Mouse (Mus musculus) midbrain, embryonic 10.5 days (tissue): ENCODE measurements around the gene Naaa. TPM values are rescaled to one million over a fixed set of nuclear protein-coding genes. Genes with fewer than 3 reads are reported as not detected.
A peak's percentile ranks its signal among the peaks of the same experiment; 100 is the strongest.

Experiments used
- DNase-seq: peaks from one replicate; pipeline ENCODE4 v3.0.0-alpha.2; 2017; ENCODE audit warnings: low spot score
- H3K27ac ChIP-seq: fragments of 300-500 bp; sonication (generic); replicated peaks from 2 replicates; pipeline ENCODE4 v1.5.1; 2016; ENCODE audit warnings: mild to moderate bottlenecking
- H3K27me3 ChIP-seq: fragments of 300-500 bp; sonication (generic); 2 replicates; pipeline ENCODE4 v1.6.1; 2016; ENCODE audit warnings: low read depth, mild to moderate bottlenecking; ENCODE audit not compliant: poor library complexity, severe bottlenecking
- H3K36me3 ChIP-seq: fragments of 300-500 bp; sonication (generic); 2 replicates; pipeline ENCODE4 v1.6.1; 2016; ENCODE audit warnings: mild to moderate bottlenecking, moderate library complexity
- H3K4me1 ChIP-seq: fragments of 300-500 bp; sonication (generic); 2 replicates; pipeline ENCODE4 v1.6.1; 2016
- H3K4me3 ChIP-seq: fragments of 300-500 bp; sonication (generic); 2 replicates; pipeline ENCODE4 v1.5.1; 2016; ENCODE audit warnings: mild to moderate bottlenecking, moderate library complexity
- H3K9me3 ChIP-seq: fragments of 300-500 bp; sonication (generic); replicated peaks from 2 replicates; pipeline ENCODE4 v1.6.1; 2016; ENCODE audit warnings: mild to moderate bottlenecking
- WGBS: fragments of 180-500 bp; shearing (Covaris S2); methylation state at CpG from one replicate; pipeline ENCODE4 v1.1.7; 2016; 5-methylcytosine and 5-hydroxymethylcytosine counted together
- polyA plus RNA-seq: library from polyadenylated mRNA; unstranded; fragments of >200 nt; fragmentation: Nextera tagmentation; extraction: Ambion mirVana; gene quantifications from 2 replicates; pipeline ENCODE4 v1.2.1, GENCODE M21; 2016

Gene Naaa
- polyA plus RNA-seq = 3.9 and 4.5 TPM in 2 replicates

DNA sequence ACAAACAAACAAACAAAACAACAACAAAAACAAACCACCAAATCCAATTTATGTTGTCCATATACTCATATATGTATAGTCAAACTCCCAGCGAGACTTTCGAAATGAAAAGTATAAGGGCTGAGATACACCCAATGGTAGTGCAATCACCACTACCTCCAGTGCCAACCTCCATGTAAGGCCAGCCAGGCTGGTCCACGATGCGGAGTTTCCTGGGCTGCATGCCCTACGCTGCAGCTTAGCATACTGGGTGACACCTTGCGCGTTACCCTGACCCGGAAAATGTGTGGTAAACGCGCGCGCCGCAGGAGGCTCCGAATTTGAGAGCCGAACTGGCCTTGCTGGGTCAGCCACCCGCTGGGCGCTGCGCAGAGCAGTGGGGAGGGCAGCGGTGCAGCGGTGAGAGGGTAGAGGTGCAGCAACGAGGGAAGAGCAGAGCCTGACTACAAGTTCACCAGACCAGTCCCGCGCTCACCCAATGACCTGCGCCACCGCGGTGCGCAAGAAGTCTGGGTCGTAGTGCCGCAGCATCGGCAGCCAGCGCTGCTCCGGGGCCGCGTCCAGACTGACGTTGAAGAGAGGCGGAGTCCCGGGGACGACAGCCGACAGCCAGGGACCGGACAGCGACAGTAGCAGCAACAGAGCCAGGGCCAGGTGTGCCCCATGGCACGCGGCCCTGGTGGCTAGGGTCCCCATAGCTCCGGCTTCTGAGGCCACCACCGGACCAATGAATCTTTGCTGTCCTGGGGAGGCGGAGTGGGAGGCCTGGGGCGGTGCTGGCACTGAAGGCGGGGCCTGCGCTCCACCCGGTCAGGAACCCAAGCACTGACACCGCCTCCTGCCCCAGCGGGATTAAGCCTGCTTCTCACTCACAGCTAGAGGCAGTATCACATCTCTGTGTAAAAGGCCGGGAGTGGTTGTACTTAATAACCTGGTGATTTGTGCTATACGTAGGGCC lies at the start of gene Naaa:
TSS of gene Naaa (minus strand) at position 734 of the 958 bp plus-strand sequence.
- H3K36me3 ChIP-seq = no peaks in the 10 kb centered on the region
- peaks cover 20% of the 10 kb centered on the region for H3K27me3 ChIP-seq
- peak; percentile 83 for DNase-seq
- H3K27ac ChIP-seq = peak within 1 kb of the TSS; percentile 80
- H3K4me1 ChIP-seq = peaks cover 20% of the 10 kb centered on the region
- peak within 1 kb of the TSS; percentile 76 for H3K4me3 ChIP-seq
- WGBS = 3% methylated on average over 54 of the region's 54 CpGs
- H3K9me3 ChIP-seq = no peaks in the 10 kb centered on the region

DNA sequence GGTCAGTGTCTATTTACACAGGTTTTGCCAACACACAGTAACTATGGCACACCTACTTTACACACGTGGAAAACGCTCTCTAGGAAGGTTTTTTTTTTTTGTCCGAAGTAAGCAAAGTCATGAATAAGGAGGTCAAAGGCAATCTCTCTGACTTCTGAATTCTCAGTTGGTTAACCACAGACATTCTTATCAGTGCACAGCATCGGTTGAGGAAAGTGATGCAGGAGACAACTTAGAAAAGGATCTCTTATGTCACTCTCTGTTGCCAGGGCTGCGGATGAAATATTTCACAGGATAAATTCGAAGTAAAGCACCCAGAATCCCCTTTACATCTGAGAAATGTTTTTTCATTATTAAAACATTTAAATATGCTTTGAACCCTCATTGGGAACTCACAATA lies 49.4 kb upstream of the Naaa start:
- Histone ChIP-seq H3K27me3 (no peaks in the 10 kb centered on the region), H3K36me3 (no peaks in the 10 kb centered on the region), H3K9me3 (no peaks in the 10 kb centered on the region), H3K27ac (no peak overlapping the region), H3K4me3 (no peak overlapping the region), H3K4me1 (no peaks in the 10 kb centered on the region)
- 88% methylated on average over 6 of the region's 6 CpGs for WGBS
- no peak for DNase-seq

DNA sequence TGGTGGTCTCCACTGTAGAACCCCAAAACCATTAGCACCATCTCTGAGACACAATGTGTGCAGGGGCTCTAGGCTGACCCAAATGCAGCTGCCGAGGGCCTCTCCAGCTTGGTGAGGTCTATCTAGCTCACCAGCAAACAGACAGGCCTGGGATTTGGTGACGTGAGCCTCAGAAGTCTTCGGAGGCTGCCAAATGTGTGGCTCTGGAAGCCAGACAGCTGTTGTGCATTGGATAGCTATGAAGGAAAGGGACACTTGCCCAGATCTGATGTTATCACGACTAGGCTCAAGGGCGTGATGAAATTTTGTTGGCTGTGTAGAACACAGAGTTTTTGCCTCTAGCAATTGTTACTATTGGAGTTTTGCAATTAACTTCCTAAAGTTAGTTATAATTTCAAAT lies 45.3 kb upstream of the Naaa start:
- WGBS = 89% methylated on average over 5 of the region's 5 CpGs
- no peak for DNase-seq
- no peak overlapping the region for H3K4me3 ChIP-seq
- H3K36me3 ChIP-seq = no peaks in the 10 kb centered on the region
- no peaks in the 10 kb centered on the region for H3K9me3 ChIP-seq
- no peaks in the 10 kb centered on the region for H3K27me3 ChIP-seq
- no peaks in the 10 kb centered on the region for H3K4me1 ChIP-seq
- no peak overlapping the region for H3K27ac ChIP-seq

DNA sequence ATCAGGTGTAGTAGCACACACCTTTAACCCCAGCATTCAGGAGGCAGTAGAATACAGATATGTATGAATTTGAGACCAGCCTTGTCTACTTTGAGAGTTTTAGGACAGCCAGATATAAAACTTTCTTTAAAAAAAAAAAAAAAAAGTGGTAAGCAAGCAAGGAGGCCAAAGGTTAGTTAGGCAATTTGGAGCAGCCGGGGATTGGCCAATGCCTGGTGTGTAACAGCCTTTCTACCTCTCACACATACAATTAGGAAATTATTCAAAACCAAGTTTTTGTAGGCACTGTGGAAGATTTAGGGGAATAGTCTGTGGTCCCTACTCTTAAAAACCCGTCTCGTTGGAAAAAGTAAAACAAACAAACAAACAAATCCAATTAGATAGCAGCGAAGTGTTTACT lies 44.6 kb upstream of the Naaa start:
- 82% methylated on average over 4 of the region's 4 CpGs for WGBS
- H3K4me3 ChIP-seq = no peak overlapping the region
- no peaks in the 10 kb centered on the region for H3K27me3 ChIP-seq
- H3K36me3 ChIP-seq = no peaks in the 10 kb centered on the region
- H3K27ac ChIP-seq = no peak overlapping the region
- H3K4me1 ChIP-seq = no peaks in the 10 kb centered on the region
- H3K9me3 ChIP-seq = no peaks in the 10 kb centered on the region
- no peak for DNase-seq

DNA sequence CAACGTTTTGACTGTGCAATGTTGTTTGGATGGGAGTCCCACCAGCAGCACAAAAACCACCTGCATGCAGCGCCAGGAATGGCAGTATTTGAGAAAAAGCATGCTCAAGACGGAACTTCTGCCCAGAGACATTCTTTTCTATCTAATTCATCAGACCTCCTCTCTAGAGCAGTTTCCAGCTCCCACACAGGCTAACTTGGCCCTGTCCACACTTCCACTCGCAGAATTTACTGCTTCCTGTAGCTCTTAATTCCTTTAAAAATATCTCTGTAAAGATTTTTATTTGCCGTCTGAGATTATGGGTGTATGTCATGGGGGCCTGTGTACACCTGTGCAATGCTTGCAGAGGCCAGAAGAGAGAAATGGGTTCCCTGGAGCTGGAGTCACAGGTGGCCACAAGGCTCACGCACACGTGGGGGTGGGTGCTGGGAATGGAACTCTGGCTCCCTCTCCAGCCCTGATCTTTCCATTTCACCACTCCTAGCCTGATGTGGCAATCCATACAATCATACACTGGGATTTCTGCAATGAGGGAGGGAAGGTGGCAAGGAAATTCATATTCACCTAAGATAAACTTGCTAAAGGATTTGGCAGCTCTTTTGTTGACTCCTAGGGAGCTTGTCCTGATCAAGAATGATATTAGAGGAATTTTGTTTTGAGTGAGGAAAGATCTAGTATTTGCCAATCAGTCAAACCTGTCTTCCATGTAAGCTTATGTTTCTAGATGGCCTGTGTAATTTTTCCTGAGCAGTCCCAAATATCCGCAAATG lies 43.8 kb upstream of the Naaa start:
- Histone ChIP-seq H3K4me1 (no peaks in the 10 kb centered on the region), H3K36me3 (no peaks in the 10 kb centered on the region), H3K4me3 (no peak overlapping the region), H3K27ac (no peak overlapping the region), H3K9me3 (no peaks in the 10 kb centered on the region), H3K27me3 (no peaks in the 10 kb centered on the region)
- no peak for DNase-seq
- 77% methylated on average over 8 of the region's 8 CpGs for WGBS

DNA sequence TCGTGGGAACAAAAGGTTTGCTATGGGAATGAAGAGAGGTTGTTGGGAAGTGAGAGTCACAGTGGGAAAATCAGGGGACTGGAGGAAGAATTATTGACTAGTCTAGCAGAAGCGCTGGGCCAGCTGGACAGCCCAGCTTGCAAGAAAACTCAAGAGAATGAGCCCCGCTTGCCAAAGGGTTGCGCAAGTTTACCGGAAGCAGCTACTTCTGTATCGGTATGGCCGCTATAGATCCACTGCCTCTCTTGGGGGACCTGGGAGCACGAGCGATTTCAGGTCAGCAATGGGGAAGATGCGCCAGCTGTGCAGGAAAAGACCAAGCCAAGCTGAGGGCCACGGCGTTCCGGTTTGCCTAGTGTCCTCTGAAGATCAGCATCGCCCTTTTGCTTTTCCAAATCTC lies 40.6 kb upstream of the Naaa start:
- H3K9me3 ChIP-seq = no peaks in the 10 kb centered on the region
- H3K36me3 ChIP-seq = no peaks in the 10 kb centered on the region
- WGBS = 95% methylated on average over 14 of the region's 14 CpGs
- H3K4me1 ChIP-seq = no peaks in the 10 kb centered on the region
- no peak overlapping the region for H3K27ac ChIP-seq
- no peak overlapping the region for H3K4me3 ChIP-seq
- H3K27me3 ChIP-seq = no peaks in the 10 kb centered on the region
- no peak for DNase-seq

DNA sequence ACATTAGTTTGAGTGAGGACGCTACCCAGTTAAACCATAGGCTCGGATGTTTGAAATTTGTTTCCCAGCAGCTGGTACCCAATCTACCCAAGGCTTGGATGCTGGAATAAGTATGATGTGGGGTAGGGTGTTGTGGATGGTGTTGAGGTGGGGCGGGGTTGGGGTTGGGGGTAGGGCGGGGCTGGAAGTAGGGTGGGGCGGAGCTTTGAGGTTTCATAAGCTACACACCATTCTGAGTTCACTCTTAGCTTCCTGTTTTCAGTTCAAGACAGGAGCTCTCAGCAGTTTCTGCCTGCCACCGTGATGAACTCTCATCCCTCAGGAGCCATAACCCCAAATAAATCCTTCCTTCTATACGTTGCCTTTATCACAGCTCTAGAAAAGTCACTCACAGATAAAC lies 40.1 kb upstream of the Naaa start:
- no peak for DNase-seq
- Histone ChIP-seq H3K36me3 (no peaks in the 10 kb centered on the region), H3K4me3 (no peak overlapping the region), H3K9me3 (no peaks in the 10 kb centered on the region), H3K27me3 (no peaks in the 10 kb centered on the region), H3K4me1 (no peaks in the 10 kb centered on the region), H3K27ac (no peak overlapping the region)
- 89% methylated on average over 7 of the region's 7 CpGs for WGBS

DNA sequence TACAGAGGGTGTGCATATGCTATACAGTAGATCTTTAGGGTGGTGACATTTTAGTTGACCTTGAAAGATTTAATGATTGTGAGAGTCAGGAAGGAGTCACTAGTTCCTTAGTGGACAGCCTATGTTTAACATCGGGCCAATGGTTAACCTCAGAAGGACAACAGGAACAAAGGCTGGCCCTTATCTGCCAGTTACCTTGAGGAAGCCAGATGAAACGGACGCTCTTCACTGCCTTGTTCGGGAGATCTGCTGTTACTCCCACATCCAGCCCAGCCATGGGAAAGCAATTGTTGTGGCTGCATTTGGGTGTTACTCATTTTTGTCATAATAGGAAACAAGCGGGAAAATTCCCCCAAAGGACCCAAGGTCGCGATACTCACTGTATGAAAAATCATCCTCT lies 35.8 kb upstream of the Naaa start:
- 80% methylated on average over 7 of the region's 7 CpGs for WGBS
- Histone ChIP-seq H3K36me3 (no peaks in the 10 kb centered on the region), H3K9me3 (no peaks in the 10 kb centered on the region), H3K4me1 (peaks cover 10% of the 10 kb centered on the region), H3K4me3 (no peak overlapping the region), H3K27ac (no peak overlapping the region), H3K27me3 (no peaks in the 10 kb centered on the region)
- DNase-seq = no peak

DNA sequence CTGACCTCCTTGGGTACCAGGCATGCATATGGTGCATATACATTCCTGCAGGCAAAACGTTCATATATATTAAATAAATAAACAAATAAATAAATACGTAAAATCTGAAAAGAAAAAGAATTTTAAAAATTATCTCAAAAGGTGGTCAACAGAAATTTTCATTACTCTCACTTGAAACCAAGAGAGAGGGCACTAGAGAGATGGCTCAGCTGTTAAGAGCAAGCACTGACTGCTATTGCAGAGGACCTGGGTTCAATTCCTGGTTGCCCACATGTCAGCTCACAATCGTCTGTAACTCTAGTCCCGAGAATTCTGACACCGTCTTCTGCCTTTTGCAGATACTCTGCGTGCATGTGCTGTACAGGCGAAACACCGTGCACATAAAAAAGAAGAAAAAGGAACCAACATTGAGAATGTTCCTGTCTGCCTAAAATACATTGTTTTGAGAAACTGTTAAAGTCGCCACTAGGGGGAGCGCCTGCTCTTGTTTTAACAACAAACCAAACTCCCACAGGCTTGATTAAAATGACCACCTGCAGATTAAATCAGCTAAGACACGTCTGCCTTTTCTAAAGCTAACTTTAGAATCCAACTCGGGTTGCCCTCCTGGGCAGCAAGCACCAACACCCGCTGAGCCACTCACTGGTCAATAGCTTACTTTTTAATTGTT lies 34.2 kb upstream of the Naaa start:
- Histone ChIP-seq H3K4me1 (peaks cover 16% of the 10 kb centered on the region), H3K36me3 (peaks cover 2% of the 10 kb centered on the region; the same call in 1 of the 2 replicates), H3K4me3 (no peak overlapping the region), H3K27ac (no peak overlapping the region), H3K27me3 (no peaks in the 10 kb centered on the region), H3K9me3 (no peaks in the 10 kb centered on the region)
- 15% methylated on average over 13 of the region's 13 CpGs for WGBS
- peak; percentile 70 for DNase-seq

DNA sequence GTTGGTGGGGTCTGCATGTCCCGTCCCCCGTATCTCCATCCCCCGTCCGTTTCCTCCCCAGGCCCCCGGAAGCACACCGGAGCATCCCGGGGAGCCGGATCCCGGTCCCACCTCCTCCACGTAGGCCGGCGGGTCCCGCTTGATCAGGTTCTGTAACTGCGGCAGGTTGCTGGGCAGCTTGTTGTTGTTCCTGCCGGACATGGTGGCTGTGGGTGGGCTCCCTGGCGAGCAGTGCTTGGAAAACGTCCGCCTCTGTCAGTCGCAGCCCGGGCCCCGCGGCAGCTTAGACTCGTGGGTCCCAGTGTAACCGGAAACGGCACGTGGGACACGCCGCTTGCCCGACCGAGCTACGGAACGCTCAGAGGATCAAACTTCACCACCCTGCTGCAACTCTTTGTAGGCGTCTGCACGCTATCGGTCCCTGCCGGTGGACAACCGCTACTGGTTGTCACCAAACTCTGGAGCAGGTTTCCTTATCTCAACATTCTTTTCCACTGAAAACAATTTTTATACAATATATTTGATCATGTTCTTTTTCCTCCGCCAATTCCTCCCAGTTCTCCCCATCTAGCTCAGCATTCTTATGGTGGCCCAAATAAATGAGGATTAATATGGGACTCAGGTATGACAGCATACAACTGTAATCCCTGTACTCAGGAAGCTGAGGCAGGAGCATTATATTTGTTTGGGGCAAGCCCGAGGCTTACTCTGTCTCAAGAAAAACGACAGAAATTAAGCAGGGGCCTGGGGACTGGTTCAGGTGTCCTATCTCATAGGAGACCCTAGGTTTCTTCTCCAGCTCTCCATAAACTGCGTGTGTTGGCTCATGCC lies 31.9 kb upstream of the Naaa start, which contains the start of gene Sdad1:
TSS of gene Sdad1 (minus strand) at position 799 of the 831 bp plus-strand sequence.
- H3K27ac ChIP-seq = peak within 1 kb of the TSS; percentile 90
- peaks cover 25% of the 10 kb centered on the region for H3K36me3 ChIP-seq
- WGBS = 3% methylated on average over 41 of the region's 41 CpGs

DNA sequence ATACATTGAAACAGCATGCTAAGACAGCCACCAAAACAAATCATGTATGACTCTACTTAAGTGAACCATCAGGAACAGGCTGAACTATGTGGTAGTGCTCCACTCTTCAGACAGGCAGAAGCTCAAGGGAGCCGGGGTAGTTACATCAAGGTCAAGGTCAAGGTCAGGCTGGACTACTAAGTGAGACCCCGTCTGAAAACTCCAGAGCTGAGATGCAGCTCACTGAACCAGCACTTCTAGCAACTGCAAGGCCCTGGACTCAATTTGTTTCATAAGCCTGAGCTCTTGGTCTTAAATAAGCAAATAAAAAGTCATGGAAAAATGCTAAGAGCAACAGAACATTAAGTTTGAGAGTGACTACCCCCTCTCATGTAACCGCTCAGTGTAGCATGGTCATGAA lies 26.3 kb upstream of the Naaa start:
- Histone ChIP-seq H3K36me3 (peaks cover 81% of the 10 kb centered on the region), H3K4me1 (peaks cover 11% of the 10 kb centered on the region), H3K9me3 (no peaks in the 10 kb centered on the region), H3K27ac (no peak overlapping the region), H3K4me3 (no peak overlapping the region), H3K27me3 (no peaks in the 10 kb centered on the region)
- DNase-seq = no peak
- 87% methylated on average over 3 of the region's 3 CpGs for WGBS

More for the DNA sequence above, 31.9 kb upstream of the Naaa start, which contains the start of gene Sdad1:
- H3K9me3 ChIP-seq = no peaks in the 10 kb centered on the region
- peaks cover 16% of the 10 kb centered on the region for H3K4me1 ChIP-seq
- H3K4me3 ChIP-seq = peak within 1 kb of the TSS; percentile 96
- peak; percentile 93 for DNase-seq
- no peaks in the 10 kb centered on the region for H3K27me3 ChIP-seq
